Mouse (Mus musculus): ENCODE data around the gene Zkscan6. TPM values are rescaled to one million over a fixed set of nuclear protein-coding genes. Genes with fewer than 3 reads are reported as not detected.

Zkscan6 gene
- polyA plus RNA-seq, 1 experiment from 2014 or later = 14.5 TPM

- no peak overlapping the region for H3K4me3 ChIP-seq (ENCODE audit: low read depth, low read length)
- peak; percentile 25 for DNase-seq (ENCODE audit: low spot score)
- no peak overlapping the region for H3K9ac ChIP-seq (ENCODE audit: low read length)
- no peak overlapping the region for H3K27ac ChIP-seq (ENCODE audit: low read depth, low read length)
- no peaks in the 10 kb centered on the region for H3K4me1 ChIP-seq (ENCODE audit: control insufficient read depth, insufficient read depth, low read length)
- H3K36me3 ChIP-seq (ENCODE audit: control insufficient read depth, insufficient read depth, low read length) = no peaks in the 10 kb centered on the region
- 73% methylated on average over 5 of the region's 5 CpGs for WGBS
- H3K9me3 ChIP-seq (ENCODE audit: control insufficient read depth, low read length) = no peaks in the 10 kb centered on the region
- ATAC-seq (ENCODE audit: insufficient read depth, low FRiP score, low TSS enrichment) = no peak
- H3K4me2 ChIP-seq (ENCODE audit: low read depth) = no peak overlapping the region
- H3K27me3 ChIP-seq (ENCODE audit: control insufficient read depth, insufficient read depth, low read length) = no peaks in the 10 kb centered on the region
Observed at GRCm38 (mm10) chr11:65820280-65820679, 13.3 kb downstream of the Zkscan6 start.

GRCm38 (mm10) chr11:65820877-65821276 is 13.9 kb downstream of the Zkscan6 start:
- DNase-seq (ENCODE audit: low spot score) = peak; percentile 74
- Histone ChIP-seq H3K4me3 (ENCODE audit: low read depth, low read length) (no peak overlapping the region), H3K27me3 (ENCODE audit: control insufficient read depth, insufficient read depth, low read length) (no peaks in the 10 kb centered on the region), H3K4me1 (ENCODE audit: control insufficient read depth, insufficient read depth, low read length) (no peaks in the 10 kb centered on the region), H3K36me3 (ENCODE audit: control insufficient read depth, insufficient read depth, low read length) (no peaks in the 10 kb centered on the region), H3K9me3 (ENCODE audit: control insufficient read depth, low read length) (no peaks in the 10 kb centered on the region), H3K9ac (ENCODE audit: low read length) (no peak overlapping the region), H3K27ac (ENCODE audit: low read depth, low read length) (no peak overlapping the region), H3K4me2 (ENCODE audit: low read depth) (no peak overlapping the region)
- ATAC-seq (ENCODE audit: insufficient read depth, low FRiP score, low TSS enrichment) = no peak; the same call in 1 of the 2 replicates
- 6% methylated on average over 7 of the region's 7 CpGs for WGBS

GRCm38 (mm10) chr11:65824556-65824955 is 17.6 kb downstream of the Zkscan6 start:
- 0 out of 2 replicates have a peak, but pooled peaks cover 2% of the 10 kb centered on the region for H3K36me3 ChIP-seq (ENCODE audit: control insufficient read depth, insufficient read depth, low read length)
- DNase-seq (ENCODE audit: low spot score) (no peak), ATAC-seq (ENCODE audit: insufficient read depth, low FRiP score, low TSS enrichment) (no peak)
- no peak overlapping the region for H3K4me3 ChIP-seq (ENCODE audit: low read depth, low read length)
- H3K27me3 ChIP-seq (ENCODE audit: control insufficient read depth, insufficient read depth, low read length) = no peaks in the 10 kb centered on the region
- no peak overlapping the region for H3K4me2 ChIP-seq (ENCODE audit: low read depth)
- H3K27ac ChIP-seq (ENCODE audit: low read depth, low read length) = no peak overlapping the region
- no peaks in the 10 kb centered on the region for H3K9me3 ChIP-seq (ENCODE audit: control insufficient read depth, low read length)
- H3K4me1 ChIP-seq (ENCODE audit: control insufficient read depth, insufficient read depth, low read length) = no peaks in the 10 kb centered on the region
- no peak overlapping the region for H3K9ac ChIP-seq (ENCODE audit: low read length)
- 93% methylated on average over 3 of the region's 3 CpGs for WGBS

GRCm38 (mm10) chr11:65838999-65839398 is 32.0 kb downstream of the Zkscan6 start:
- no peak overlapping the region for H3K27ac ChIP-seq (ENCODE audit: low read depth, low read length)
- DNase-seq (ENCODE audit: low spot score) (no peak), ATAC-seq (ENCODE audit: insufficient read depth, low FRiP score, low TSS enrichment) (no peak)
- no peaks in the 10 kb centered on the region for H3K9me3 ChIP-seq (ENCODE audit: control insufficient read depth, low read length)
- no peak overlapping the region for H3K9ac ChIP-seq (ENCODE audit: low read length)
- no peak overlapping the region for H3K4me3 ChIP-seq (ENCODE audit: low read depth, low read length)
- no peaks in the 10 kb centered on the region for H3K36me3 ChIP-seq (ENCODE audit: control insufficient read depth, insufficient read depth, low read length)
- no peaks in the 10 kb centered on the region for H3K4me1 ChIP-seq (ENCODE audit: control insufficient read depth, insufficient read depth, low read length)
- no peak overlapping the region for H3K4me2 ChIP-seq (ENCODE audit: low read depth)
- H3K27me3 ChIP-seq (ENCODE audit: control insufficient read depth, insufficient read depth, low read length) = no peaks in the 10 kb centered on the region
- 64% methylated on average over 8 of the region's 8 CpGs for WGBS

GRCm38 (mm10) chr11:65846446-65846845 is 39.5 kb downstream of the Zkscan6 start:
- no peaks in the 10 kb centered on the region for H3K9me3 ChIP-seq (ENCODE audit: control insufficient read depth, low read length)
- no peaks in the 10 kb centered on the region for H3K4me1 ChIP-seq (ENCODE audit: control insufficient read depth, insufficient read depth, low read length)
- H3K9ac ChIP-seq (ENCODE audit: low read length) = no peak overlapping the region
- no peak for ATAC-seq (ENCODE audit: insufficient read depth, low FRiP score, low TSS enrichment)
- DNase-seq (ENCODE audit: low spot score) = no peak
- no peak overlapping the region for H3K4me2 ChIP-seq (ENCODE audit: low read depth)
- H3K36me3 ChIP-seq (ENCODE audit: control insufficient read depth, insufficient read depth, low read length) = no peaks in the 10 kb centered on the region
- no peaks in the 10 kb centered on the region for H3K27me3 ChIP-seq (ENCODE audit: control insufficient read depth, insufficient read depth, low read length)
- H3K4me3 ChIP-seq (ENCODE audit: low read depth, low read length) = no peak overlapping the region
- 81% methylated on average over 5 of the region's 5 CpGs for WGBS
- no peak overlapping the region for H3K27ac ChIP-seq (ENCODE audit: low read depth, low read length)

GRCm38 (mm10) chr11:65852066-65852465 is 45.1 kb downstream of the Zkscan6 start:
- Histone ChIP-seq H3K4me1 (ENCODE audit: control insufficient read depth, insufficient read depth, low read length) (no peaks in the 10 kb centered on the region), H3K9ac (ENCODE audit: low read length) (no peak overlapping the region), H3K36me3 (ENCODE audit: control insufficient read depth, insufficient read depth, low read length) (no peaks in the 10 kb centered on the region), H3K4me3 (ENCODE audit: low read depth, low read length) (no peak overlapping the region), H3K27me3 (ENCODE audit: control insufficient read depth, insufficient read depth, low read length) (no peaks in the 10 kb centered on the region), H3K9me3 (ENCODE audit: control insufficient read depth, low read length) (no peaks in the 10 kb centered on the region), H3K4me2 (ENCODE audit: low read depth) (no peak overlapping the region), H3K27ac (ENCODE audit: low read depth, low read length) (no peak overlapping the region)
- no peak for ATAC-seq (ENCODE audit: insufficient read depth, low FRiP score, low TSS enrichment)
- peak; percentile 33 for DNase-seq (ENCODE audit: low spot score)
- 21% methylated on average over 1 of the region's 1 CpGs for WGBS

GRCm38 (mm10) chr11:65861476-65861875 is 54.5 kb downstream of the Zkscan6 start:
- Histone ChIP-seq H3K36me3 (ENCODE audit: control insufficient read depth, insufficient read depth, low read length) (no peaks in the 10 kb centered on the region), H3K4me3 (ENCODE audit: low read depth, low read length) (no peak overlapping the region), H3K9ac (ENCODE audit: low read length) (no peak overlapping the region), H3K4me2 (ENCODE audit: low read depth) (no peak overlapping the region), H3K27me3 (ENCODE audit: control insufficient read depth, insufficient read depth, low read length) (no peaks in the 10 kb centered on the region), H3K27ac (ENCODE audit: low read depth, low read length) (no peak overlapping the region), H3K4me1 (ENCODE audit: control insufficient read depth, insufficient read depth, low read length) (no peaks in the 10 kb centered on the region), H3K9me3 (ENCODE audit: control insufficient read depth, low read length) (no peaks in the 10 kb centered on the region)
- no peak for DNase-seq (ENCODE audit: low spot score)
- 60% methylated on average over 4 of the region's 4 CpGs for WGBS
- no peak for ATAC-seq (ENCODE audit: insufficient read depth, low FRiP score, low TSS enrichment)

GRCm38 (mm10) chr11:65877146-65877775 is 70.3 kb downstream of the Zkscan6 start:
- ATAC-seq (ENCODE audit: insufficient read depth, low FRiP score, low TSS enrichment) (no peak), DNase-seq (ENCODE audit: low spot score) (no peak)
- 28% methylated on average over 1 of the region's 1 CpGs for WGBS
- Histone ChIP-seq H3K27me3 (ENCODE audit: control insufficient read depth, insufficient read depth, low read length) (no peaks in the 10 kb centered on the region), H3K27ac (ENCODE audit: low read depth, low read length) (no peak overlapping the region), H3K4me1 (ENCODE audit: control insufficient read depth, insufficient read depth, low read length) (no peaks in the 10 kb centered on the region), H3K4me3 (ENCODE audit: low read depth, low read length) (no peak overlapping the region), H3K4me2 (ENCODE audit: low read depth) (no peak overlapping the region), H3K9ac (ENCODE audit: low read length) (no peak overlapping the region), H3K9me3 (ENCODE audit: control insufficient read depth, low read length) (no peaks in the 10 kb centered on the region), H3K36me3 (ENCODE audit: control insufficient read depth, insufficient read depth, low read length) (no peaks in the 10 kb centered on the region)
